Mouse (Mus musculus) left cerebral cortex, postnatal 36 days (tissue): ENCODE results near the gene Utp14b. TPM values are rescaled to one million over a fixed set of nuclear protein-coding genes. Genes with fewer than 3 reads are reported as not detected.

Experiments used
- DNase-seq, 2 experiments: peaks; one replicate each; pipeline ENCODE4 v3.0.0; 2021 to 2022; ENCODE audit warnings: low spot score in 2 of 2, mixed read lengths in 1 of 2
- intact Hi-C: fragments of 180-260 bp; cut with DNase I; formaldehyde crosslinking; loops from one replicate; pipeline ENCODE4 v1.15.1; 2025
- total RNA-seq, 2 experiments: library from RNA; stranded (reverse); gene quantifications; 2 replicates each; pipeline ENCODE4 v1.2.3; 2021

Utp14b gene
- total RNA-seq = 10 to 100 TPM; 12.5 to 17.3 TPM

- intact Hi-C loops = loop anchor here (2.0 to 5.0 kb wide), 2 partner anchors 56 to 121 kb away; no protein-coding TSS in a partner anchor
- peak; percentile 97 to 99 for DNase-seq
These were observed at the start of gene Utp14b, which contains the start of gene Acsl3 for GRCm38 (mm10) chr1:78657671-78658440. TSS of gene Utp14b (plus strand) at chr1:78658038. TSS of gene Acsl3 (plus strand) at chr1:78657825.

- intact Hi-C loops = no loop called here
- DNase-seq = no peak
These were observed 48.5 kb upstream of the Utp14b start for GRCm38 (mm10) chr1:78609134-78609907.

GRCm38 (mm10) chr1:78611039-78611438 is 46.8 kb upstream of the Utp14b start:
- intact Hi-C loops = no loop called here
- DNase-seq = no peak

- intact Hi-C loops = no loop called here
- no peak for DNase-seq
These were observed 44.9 kb upstream of the Utp14b start for GRCm38 (mm10) chr1:78612959-78613358.

GRCm38 (mm10) chr1:78624352-78624751 is 33.5 kb upstream of the Utp14b start:
- DNase-seq = no peak
- intact Hi-C loops = no loop called here

- intact Hi-C loops = no loop called here
- no peak for DNase-seq
These were observed 23.4 kb upstream of the Utp14b start for GRCm38 (mm10) chr1:78634486-78634885.

- intact Hi-C loops = no loop called here
- no peak for DNase-seq
These were observed 17.0 kb upstream of the Utp14b start for GRCm38 (mm10) chr1:78640871-78641270.

- intact Hi-C loops = no loop called here
- no peak for DNase-seq
These were observed 16.0 kb upstream of the Utp14b start for GRCm38 (mm10) chr1:78641791-78642190.

GRCm38 (mm10) chr1:78642197-78642596 is 15.6 kb upstream of the Utp14b start:
- DNase-seq = no peak
- intact Hi-C loops = no loop called here

- intact Hi-C loops = no loop called here
- no peak for DNase-seq
These were observed 10.4 kb upstream of the Utp14b start for GRCm38 (mm10) chr1:78647317-78647885.

- intact Hi-C loops = no loop called here
- DNase-seq = no peak
These were observed 8.4 kb upstream of the Utp14b start for GRCm38 (mm10) chr1:78649269-78650061.

GRCm38 (mm10) chr1:78656472-78656871 is 1.4 kb upstream of the Utp14b start:
- intact Hi-C loops = loop anchor here (5.0 kb wide), 1 partner anchor 54 kb away; no protein-coding TSS in a partner anchor
- no peak for DNase-seq

- no peak for DNase-seq
- intact Hi-C loops = loop anchor here (5.0 kb wide), 1 partner anchor 55 kb away; no protein-coding TSS in a partner anchor
These were observed 713 bp upstream of the Utp14b start for GRCm38 (mm10) chr1:78657021-78657629.

- no peak for DNase-seq
- intact Hi-C loops = loop anchor here (2.0 to 5.0 kb wide), 2 partner anchors 56 to 122 kb away; no protein-coding TSS in a partner anchor
These were observed 817 bp downstream of the Utp14b start for GRCm38 (mm10) chr1:78658441-78659269.

- DNase-seq = no peak
- intact Hi-C loops = loop anchor here (2.0 to 5.0 kb wide), 2 partner anchors 57 to 123 kb away; no protein-coding TSS in a partner anchor
These were observed 1.5 kb downstream of the Utp14b start for GRCm38 (mm10) chr1:78659270-78659823.

GRCm38 (mm10) chr1:78664326-78664725 is 6.5 kb downstream of the Utp14b start:
- intact Hi-C loops = no loop called here
- DNase-seq = no peak

- DNase-seq = peak; percentile 17 to 28
- intact Hi-C loops = no loop called here
These were observed 8.2 kb downstream of the Utp14b start for GRCm38 (mm10) chr1:78665954-78666499.
